Mouse (Mus musculus) yolk sac, embryonic 10.5 days (tissue): Measurements from ENCODE around the gene Cadm2.

Experiments used
- DNase-seq: peaks from one replicate; pipeline ENCODE4 v3.0.0-alpha.2; 2017; ENCODE audit warnings: low spot score

Gene Cadm2

GRCm38 (mm10) chr16:67124811-67125210 is 495.9 kb downstream of the Cadm2 start:
- no peak for DNase-seq

GRCm38 (mm10) chr16:67122532-67122931 is 498.2 kb downstream of the Cadm2 start:
- DNase-seq: no peak

- DNase-seq: no peak
Measured at GRCm38 (mm10) chr16:67121781-67122180, 498.9 kb downstream of the Cadm2 start.

- no peak for DNase-seq
Measured at GRCm38 (mm10) chr16:67106478-67107061, 514.1 kb downstream of the Cadm2 start.

- DNase-seq: no peak
Measured at GRCm38 (mm10) chr16:67096706-67097105, 524.0 kb downstream of the Cadm2 start.

- no peak for DNase-seq
Measured at GRCm38 (mm10) chr16:67095916-67096315, 524.8 kb downstream of the Cadm2 start.

- DNase-seq: no peak
Measured at GRCm38 (mm10) chr16:67089747-67090146, 531.0 kb downstream of the Cadm2 start.

GRCm38 (mm10) chr16:67079318-67079717 is 541.4 kb downstream of the Cadm2 start:
- no peak for DNase-seq

- no peak for DNase-seq
Measured at GRCm38 (mm10) chr16:67076169-67076895, 544.4 kb downstream of the Cadm2 start.

GRCm38 (mm10) chr16:67068461-67068860 is 552.2 kb downstream of the Cadm2 start:
- DNase-seq: no peak

GRCm38 (mm10) chr16:67030918-67031317 is 589.8 kb downstream of the Cadm2 start:
- DNase-seq: no peak

- DNase-seq: no peak
Measured at GRCm38 (mm10) chr16:67019856-67020255, 600.9 kb downstream of the Cadm2 start.

- DNase-seq: no peak
Measured at GRCm38 (mm10) chr16:67017710-67018109, 603.0 kb downstream of the Cadm2 start.

GRCm38 (mm10) chr16:67003161-67003560 is 617.5 kb downstream of the Cadm2 start:
- DNase-seq: no peak

GRCm38 (mm10) chr16:67001707-67002106 is 619.0 kb downstream of the Cadm2 start:
- no peak for DNase-seq

- DNase-seq: no peak
Measured at GRCm38 (mm10) chr16:66997461-66997860, 623.2 kb downstream of the Cadm2 start.

- DNase-seq: no peak
Measured at GRCm38 (mm10) chr16:66987741-66988140, 633.0 kb downstream of the Cadm2 start.

- no peak for DNase-seq
Measured at GRCm38 (mm10) chr16:66986879-66987278, 633.8 kb downstream of the Cadm2 start.

GRCm38 (mm10) chr16:66970912-66971311 is 649.8 kb downstream of the Cadm2 start:
- DNase-seq: no peak

GRCm38 (mm10) chr16:66969520-66970144 is 651.1 kb downstream of the Cadm2 start:
- DNase-seq: no peak

- no peak for DNase-seq
Measured at GRCm38 (mm10) chr16:66968336-66968735, 652.4 kb downstream of the Cadm2 start.

GRCm38 (mm10) chr16:66967686-66968085 is 653.0 kb downstream of the Cadm2 start:
- no peak for DNase-seq

GRCm38 (mm10) chr16:66959146-66959545 is 661.6 kb downstream of the Cadm2 start:
- DNase-seq: no peak
